Mouse (Mus musculus): ENCODE results near the gene Dus1l. TPM values are rescaled to one million over a fixed set of nuclear protein-coding genes. Genes with fewer than 3 reads are reported as not detected.

Gene Dus1l
- polyA plus RNA-seq, 1 experiment from 2014 or later: 43.9 TPM

GRCm38 (mm10) chr11:120826016-120826953 lies 30.1 kb upstream of the Dus1l start:
- H3K4me3 ChIP-seq (replicated peaks; ENCODE audit: low read length): no peak overlapping the region
- no peak for ATAC-seq (ENCODE audit: low FRiP score)
- no peaks in the 10 kb centered on the region for H3K27me3 ChIP-seq (ENCODE audit: control insufficient read depth, insufficient read depth, low read length)
- no peaks in the 10 kb centered on the region for H3K9me3 ChIP-seq (ENCODE audit: control insufficient read depth, low read length)
- peak overlapping the region; percentile 93; the same call in 1 of the 2 replicates for H3K9ac ChIP-seq
- H3K27ac ChIP-seq: peak overlapping the region; percentile 98
- H3K4me2 ChIP-seq (replicated peaks): no peak overlapping the region
- peaks cover 14% of the 10 kb centered on the region for H3K36me3 ChIP-seq (replicated peaks; ENCODE audit: control insufficient read depth, insufficient read depth)
- no peak for DNase-seq (ENCODE audit: low spot score)
- peaks cover 29% of the 10 kb centered on the region for H3K4me1 ChIP-seq (replicated peaks; ENCODE audit: control insufficient read depth, insufficient read depth, low read length)
- 77% methylated on average over 8 of the region's 8 CpGs for WGBS

GRCm38 (mm10) chr11:120825289-120825863 lies 29.2 kb upstream of the Dus1l start:
- no peaks in the 10 kb centered on the region for H3K9me3 ChIP-seq (ENCODE audit: control insufficient read depth, low read length)
- no peaks in the 10 kb centered on the region for H3K27me3 ChIP-seq (ENCODE audit: control insufficient read depth, insufficient read depth, low read length)
- H3K36me3 ChIP-seq (replicated peaks; ENCODE audit: control insufficient read depth, insufficient read depth): peaks cover 23% of the 10 kb centered on the region
- peak overlapping the region; percentile 82 for H3K4me3 ChIP-seq (replicated peaks; ENCODE audit: low read length)
- peak overlapping the region; percentile 98 for H3K27ac ChIP-seq
- DNase-seq (ENCODE audit: low spot score) (no peak), ATAC-seq (ENCODE audit: low FRiP score) (no peak)
- WGBS: 44% methylated on average over 4 of the region's 4 CpGs
- peak overlapping the region; percentile 93 for H3K9ac ChIP-seq
- H3K4me2 ChIP-seq (replicated peaks): peak overlapping the region; percentile 95
- H3K4me1 ChIP-seq (replicated peaks; ENCODE audit: control insufficient read depth, insufficient read depth, low read length): peaks cover 35% of the 10 kb centered on the region

GRCm38 (mm10) chr11:120824787-120825288 lies 28.6 kb upstream of the Dus1l start:
- Histone ChIP-seq H3K4me1 (replicated peaks; ENCODE audit: control insufficient read depth, insufficient read depth, low read length) (peaks cover 35% of the 10 kb centered on the region), H3K27ac (peak overlapping the region; percentile 98), H3K4me3 (replicated peaks; ENCODE audit: low read length) (peak overlapping the region; percentile 82), H3K9me3 (ENCODE audit: control insufficient read depth, low read length) (no peaks in the 10 kb centered on the region), H3K9ac (peak overlapping the region; percentile 93), H3K27me3 (ENCODE audit: control insufficient read depth, insufficient read depth, low read length) (no peaks in the 10 kb centered on the region), H3K4me2 (replicated peaks) (peak overlapping the region; percentile 95), H3K36me3 (replicated peaks; ENCODE audit: control insufficient read depth, insufficient read depth) (peaks cover 29% of the 10 kb centered on the region)
- ATAC-seq (ENCODE audit: low FRiP score) (peak; percentile 7; the same call in 1 of the 2 replicates), DNase-seq (ENCODE audit: low spot score) (no peak)
- under 1% methylated on average over 21 of the region's 21 CpGs for WGBS

GRCm38 (mm10) chr11:120823956-120824786 lies 28.0 kb upstream of the Dus1l start, which contains the start of gene Fasn:
Gene Fasn (minus strand): TSS chr11:120824547.
- peak within 1 kb of the TSS; percentile 95 for H3K4me2 ChIP-seq (replicated peaks)
- peak within 1 kb of the TSS; percentile 93 for H3K9ac ChIP-seq
- DNase-seq (ENCODE audit: low spot score) (peak; percentile 97), ATAC-seq (ENCODE audit: low FRiP score) (peak; percentile 90)
- WGBS: under 1% methylated on average over 105 of the region's 109 CpGs
- no peaks in the 10 kb centered on the region for H3K27me3 ChIP-seq (ENCODE audit: control insufficient read depth, insufficient read depth, low read length)
- no peaks in the 10 kb centered on the region for H3K9me3 ChIP-seq (ENCODE audit: control insufficient read depth, low read length)
- peak within 1 kb of the TSS; percentile 82 for H3K4me3 ChIP-seq (replicated peaks; ENCODE audit: low read length)
- peaks cover 35% of the 10 kb centered on the region for H3K4me1 ChIP-seq (replicated peaks; ENCODE audit: control insufficient read depth, insufficient read depth, low read length)
- H3K36me3 ChIP-seq (replicated peaks; ENCODE audit: control insufficient read depth, insufficient read depth): peaks cover 35% of the 10 kb centered on the region
- H3K27ac ChIP-seq: peak within 1 kb of the TSS; percentile 98

GRCm38 (mm10) chr11:120823551-120823947 lies 27.3 kb upstream of the Dus1l start:
- Histone ChIP-seq H3K27ac (peak overlapping the region; percentile 98), H3K9ac (peak overlapping the region; percentile 93), H3K4me3 (replicated peaks; ENCODE audit: low read length) (peak overlapping the region; percentile 82), H3K27me3 (ENCODE audit: control insufficient read depth, insufficient read depth, low read length) (no peaks in the 10 kb centered on the region), H3K4me2 (replicated peaks) (peak overlapping the region; percentile 95), H3K9me3 (ENCODE audit: control insufficient read depth, low read length) (no peaks in the 10 kb centered on the region), H3K4me1 (replicated peaks; ENCODE audit: control insufficient read depth, insufficient read depth, low read length) (peaks cover 35% of the 10 kb centered on the region), H3K36me3 (replicated peaks; ENCODE audit: control insufficient read depth, insufficient read depth) (peaks cover 42% of the 10 kb centered on the region)
- ATAC-seq (ENCODE audit: low FRiP score) (peak; percentile 47), DNase-seq (ENCODE audit: low spot score) (peak; percentile 59)
- under 1% methylated on average over 40 of the region's 40 CpGs for WGBS

- DNase-seq (ENCODE audit: low spot score) (no peak), ATAC-seq (ENCODE audit: low FRiP score) (no peak)
- peak overlapping the region; percentile 82 for H3K4me3 ChIP-seq (replicated peaks; ENCODE audit: low read length)
- peak overlapping the region; percentile 95 for H3K4me2 ChIP-seq (replicated peaks)
- peak overlapping the region; percentile 93 for H3K9ac ChIP-seq
- H3K36me3 ChIP-seq (replicated peaks; ENCODE audit: control insufficient read depth, insufficient read depth): peaks cover 47% of the 10 kb centered on the region
- WGBS: 1% methylated on average over 14 of the region's 14 CpGs
- H3K27ac ChIP-seq: peak overlapping the region; percentile 98
- no peaks in the 10 kb centered on the region for H3K27me3 ChIP-seq (ENCODE audit: control insufficient read depth, insufficient read depth, low read length)
- peaks cover 35% of the 10 kb centered on the region for H3K4me1 ChIP-seq (replicated peaks; ENCODE audit: control insufficient read depth, insufficient read depth, low read length)
- no peaks in the 10 kb centered on the region for H3K9me3 ChIP-seq (ENCODE audit: control insufficient read depth, low read length)
These were observed 26.8 kb upstream of the Dus1l start for GRCm38 (mm10) chr11:120822831-120823550.

GRCm38 (mm10) chr11:120822321-120822720 lies 26.1 kb upstream of the Dus1l start:
- H3K36me3 ChIP-seq (replicated peaks; ENCODE audit: control insufficient read depth, insufficient read depth): peaks cover 54% of the 10 kb centered on the region
- H3K9ac ChIP-seq: peak overlapping the region; percentile 93
- peak overlapping the region; percentile 82 for H3K4me3 ChIP-seq (replicated peaks; ENCODE audit: low read length)
- no peaks in the 10 kb centered on the region for H3K9me3 ChIP-seq (ENCODE audit: control insufficient read depth, low read length)
- WGBS: 70% methylated on average over 4 of the region's 4 CpGs
- ATAC-seq (ENCODE audit: low FRiP score) (no peak), DNase-seq (ENCODE audit: low spot score) (no peak)
- H3K4me1 ChIP-seq (replicated peaks; ENCODE audit: control insufficient read depth, insufficient read depth, low read length): peaks cover 35% of the 10 kb centered on the region
- peak overlapping the region; percentile 95 for H3K4me2 ChIP-seq (replicated peaks)
- H3K27me3 ChIP-seq (ENCODE audit: control insufficient read depth, insufficient read depth, low read length): no peaks in the 10 kb centered on the region
- H3K27ac ChIP-seq: no peak overlapping the region

- Histone ChIP-seq H3K27me3 (ENCODE audit: control insufficient read depth, insufficient read depth, low read length) (no peaks in the 10 kb centered on the region), H3K4me1 (replicated peaks; ENCODE audit: control insufficient read depth, insufficient read depth, low read length) (peaks cover 35% of the 10 kb centered on the region), H3K9ac (peak overlapping the region; percentile 93; the same call in 1 of the 2 replicates), H3K4me2 (replicated peaks) (peak overlapping the region; percentile 95), H3K36me3 (replicated peaks; ENCODE audit: control insufficient read depth, insufficient read depth) (peaks cover 64% of the 10 kb centered on the region), H3K9me3 (ENCODE audit: control insufficient read depth, low read length) (no peaks in the 10 kb centered on the region), H3K4me3 (replicated peaks; ENCODE audit: low read length) (peak overlapping the region; percentile 82), H3K27ac (no peak overlapping the region)
- no peak for DNase-seq (ENCODE audit: low spot score)
- 74% methylated on average over 14 of the region's 14 CpGs for WGBS
- ATAC-seq (ENCODE audit: low FRiP score): no peak
These were observed 25.1 kb upstream of the Dus1l start for GRCm38 (mm10) chr11:120821076-120821922.

Measured in hindbrain, embryonic 14.5 days (tissue).